Mouse (Mus musculus): ENCODE measurements around the gene 0610010K14Rik.

DNA sequence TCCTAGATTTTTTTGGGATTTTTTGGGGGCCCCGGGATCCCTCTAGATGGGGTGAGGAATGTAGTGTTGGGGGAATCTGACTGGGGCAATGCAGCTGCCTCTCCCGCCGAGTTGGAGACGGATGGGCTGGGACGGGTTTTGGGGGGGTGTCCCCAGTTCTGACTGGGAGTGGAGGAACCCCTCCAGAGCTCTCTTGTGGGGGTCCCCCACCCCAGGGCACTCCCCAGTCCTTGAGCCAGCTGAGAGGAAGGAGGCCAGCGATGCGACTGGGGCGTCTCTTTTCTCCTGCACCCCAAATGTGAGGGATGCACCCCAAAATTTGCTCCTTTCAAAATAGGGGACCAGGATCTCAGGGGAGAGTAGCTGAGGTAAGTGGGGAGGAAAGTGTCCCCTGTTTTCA is 4.7 kb downstream of the 0610010K14Rik start:
- TF ChIP-seq CTCF (IDR thresholded peaks at IDR 0.05; ENCODE audit: control insufficient read depth, insufficient read depth, insufficient read length) = no peak
- TF ChIP-seq CEBPB (IDR thresholded peaks at IDR 0.05; ENCODE audit: low read depth) = no peak
- no peak for TF ChIP-seq MYOG (IDR thresholded peaks at IDR 0.05; ENCODE audit: control insufficient read depth, extremely low read depth, insufficient read length)
- TF ChIP-seq USF1 (IDR thresholded peaks at IDR 0.05; ENCODE audit: low read depth) = no peak

Measured in C2C12 (cell line).